1 mouse cellular context compared by ENCODE assay signal in genomic region chr2:156310945-156311344, GRCm38 (mm10).
TF ChIP-seq lines count a peak whose summit lies in the region.

No protein-coding gene starts in this region.

TF ChIP-seq in CH12.LX, 34 proteins besides CTCF, POLR2A, EP300 and RAD21 (continued from another document):
- TF ChIP-seq MAZ (IDR thresholded peaks at IDR 0.05; ENCODE audit: low read depth, low read length) (no peak), KAT2A (IDR thresholded peaks at IDR 0.05; ENCODE audit: insufficient replicate concordance, low read length) (no peak), HCFC1 (IDR thresholded peaks at IDR 0.05; ENCODE audit: low read depth, low read length) (0 out of 2 replicates have a peak, but pooled peaks have one; percentile 6), MXI1 (IDR thresholded peaks at IDR 0.05; ENCODE audit: low read depth, low read length) (0 out of 2 replicates have a peak, but pooled peaks have one; percentile 19), MYC (IDR thresholded peaks at IDR 0.05; ENCODE audit: low read depth, low read length) (no peak; the same call in 1 of the 2 replicates), TBP (conservative IDR thresholded peaks at IDR 0.05; ENCODE audit: low read depth, low read length) (no peak), SMC3 (IDR thresholded peaks at IDR 0.05; ENCODE audit: low read depth, low read length) (no peak), JUND (conservative IDR thresholded peaks at IDR 0.05; ENCODE audit: low read depth, low read length) (no peak)
